Mouse (Mus musculus) stomach, postnatal 0 days (tissue): ENCODE results near the gene Ikzf3.

ENCODE experiments used
- CTCF ChIP-seq: IDR thresholded peaks from 2 replicates; pipeline ENCODE4 v1.5.1; 2016; ENCODE audit warnings: antibody characterized with exemption, low read depth, mild to moderate bottlenecking, moderate library complexity
- EP300 ChIP-seq: optimal IDR thresholded peaks from 2 replicates; pipeline ENCODE3; 2016; ENCODE audit warnings: antibody characterized with exemption

DNA sequence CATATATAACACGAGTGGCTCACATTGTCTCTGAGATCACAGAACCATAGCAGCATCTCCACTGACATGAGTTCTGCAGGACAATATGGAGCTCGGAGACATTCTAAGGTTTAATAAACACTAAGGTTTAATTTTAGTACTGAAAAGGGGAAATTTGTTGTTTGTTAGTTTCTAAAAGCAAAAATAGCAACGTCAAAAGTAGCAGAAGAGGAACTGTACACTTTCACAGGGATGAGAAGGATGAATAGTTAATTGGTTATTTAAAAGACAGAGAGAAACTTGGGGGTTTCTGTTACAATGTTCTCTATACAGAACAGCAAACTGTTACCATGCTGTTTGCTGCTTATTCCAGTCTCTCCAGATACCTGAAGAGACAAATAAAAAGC, 1.5 kb upstream of the Ikzf3 start:
- no peak for TF ChIP-seq CTCF
- TF ChIP-seq EP300, result no peak
